Mouse (Mus musculus) stomach, postnatal 0 days (tissue): ENCODE results near the gene Ssbp4. TPM values are rescaled to one million over a fixed set of nuclear protein-coding genes. Genes with fewer than 3 reads are reported as not detected.
A peak's percentile ranks its signal among the peaks of the same experiment; 100 is the strongest.

Experiments used
- ATAC-seq: fragments of 200-750 bp; cut with Nextera tagmentation; 2 replicates; pipeline ENCODE4 v1.8.0; 2017; ENCODE audit not compliant: low FRiP score, low TSS enrichment
- DNase-seq: peaks from one replicate; pipeline ENCODE4 v3.0.0-alpha.2; 2016; ENCODE audit warnings: low spot score
- H3K27ac ChIP-seq: fragments of 300-500 bp; sonication (generic); replicated peaks from 2 replicates; pipeline ENCODE4 v1.5.1; 2014; ENCODE audit warnings: mild to moderate bottlenecking, control low read depth
- H3K27me3 ChIP-seq: fragments of 300-500 bp; sonication (generic); 2 replicates; pipeline ENCODE4 v1.6.1; 2014; ENCODE audit warnings: low read length; ENCODE audit not compliant: control insufficient read depth, insufficient read depth
- H3K36me3 ChIP-seq: fragments of 300-500 bp; sonication (generic); 2 replicates; pipeline ENCODE4 v1.6.1; 2014; ENCODE audit warnings: low read length, mixed read lengths; ENCODE audit not compliant: control insufficient read depth, insufficient read depth
- H3K4me1 ChIP-seq: fragments of 300-500 bp; sonication (generic); replicated peaks from 2 replicates; pipeline ENCODE4 v1.6.1; 2014; ENCODE audit warnings: antibody characterized with exemption; ENCODE audit not compliant: control insufficient read depth, insufficient read depth
- H3K4me2 ChIP-seq: fragments of 300-500 bp; sonication (generic); replicated peaks from 2 replicates; pipeline ENCODE4 v1.6.1; 2014; ENCODE audit warnings: low read depth, mild to moderate bottlenecking, control low read depth, moderate library complexity
- H3K4me3 ChIP-seq: fragments of 300-500 bp; sonication (generic); 2 replicates; pipeline ENCODE4 v1.5.1; 2014; ENCODE audit warnings: low read depth, low read length, control low read depth
- H3K9ac ChIP-seq: fragments of 300-500 bp; sonication (generic); 2 replicates; pipeline ENCODE4 v1.6.1; 2014; ENCODE audit warnings: mild to moderate bottlenecking, low read length, control low read depth, mixed read lengths
- H3K9me3 ChIP-seq: fragments of 300-500 bp; sonication (generic); 2 replicates; pipeline ENCODE4 v1.6.1; 2016; ENCODE audit warnings: low read length; ENCODE audit not compliant: control insufficient read depth
- CTCF ChIP-seq: IDR thresholded peaks from 2 replicates; pipeline ENCODE4 v1.5.1; 2016; ENCODE audit warnings: antibody characterized with exemption, low read depth, mild to moderate bottlenecking, moderate library complexity
- EP300 ChIP-seq: optimal IDR thresholded peaks from 2 replicates; pipeline ENCODE3; 2016; ENCODE audit warnings: antibody characterized with exemption
- WGBS: fragments of 180-500 bp; shearing (Covaris S2); extraction: QIAGEN DNeasy Blood & Tissue Kit; methylation state at CpG from one replicate; pipeline ENCODE4 v1.1.7; 2014; 5-methylcytosine and 5-hydroxymethylcytosine counted together
- polyA plus RNA-seq: library from polyadenylated mRNA; unstranded; fragments of >200 nt; fragmentation: Nextera tagmentation; extraction: Ambion mirVana; gene quantifications from 2 replicates; pipeline ENCODE4 v1.2.1, GENCODE M21; 2015

Ssbp4 gene
- polyA plus RNA-seq, result 66.7 and 83.8 TPM in 2 replicates

DNA sequence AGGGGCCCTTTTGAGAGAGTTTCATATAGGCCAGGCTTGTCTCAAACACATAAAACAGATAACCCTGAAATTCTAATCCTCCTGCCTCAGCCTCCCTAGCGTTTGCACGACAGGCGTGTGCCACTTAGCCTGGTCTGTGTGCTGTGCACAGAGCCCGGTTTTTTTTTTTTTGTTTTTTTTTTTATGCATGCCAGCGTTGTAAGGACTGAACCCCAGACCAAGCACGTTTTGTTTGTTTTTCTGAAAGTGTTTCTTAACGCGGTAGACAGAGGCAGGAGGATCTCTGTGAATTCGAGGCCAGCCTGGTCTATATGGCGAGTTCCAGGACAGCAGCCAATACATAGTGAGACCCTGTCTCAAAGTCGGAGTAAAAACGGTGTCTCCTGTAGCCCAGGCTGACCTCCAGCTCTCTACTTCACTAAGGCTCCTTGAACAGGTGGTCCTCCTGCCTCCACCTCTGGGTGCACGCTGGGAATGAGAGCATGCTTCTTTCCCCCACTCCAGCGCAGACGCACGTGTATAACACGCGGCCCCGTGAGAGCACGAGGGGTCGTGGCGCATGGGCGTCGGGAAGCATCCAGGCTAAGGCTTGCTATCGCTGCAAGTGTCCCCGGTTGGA lies at the start of gene Ssbp4:
Gene Ssbp4 (minus strand): TSS at position 124 of the 619 bp plus-strand sequence.
- Histone ChIP-seq H3K4me2 (peak within 1 kb of the TSS; percentile 94), H3K9ac (peak within 1 kb of the TSS; percentile 92), H3K9me3 (no peaks in the 10 kb centered on the region), H3K4me1 (peaks cover 3% of the 10 kb centered on the region), H3K27me3 (no peaks in the 10 kb centered on the region), H3K27ac (peak within 1 kb of the TSS; percentile 97), H3K4me3 (peak within 1 kb of the TSS; percentile 75), H3K36me3 (no peaks in the 10 kb centered on the region)
- ATAC-seq (no peak), DNase-seq (no peak)
- 3% methylated on average over 26 of the region's 26 CpGs for WGBS
- TF ChIP-seq EP300, result no peak
- no peak for TF ChIP-seq CTCF

DNA sequence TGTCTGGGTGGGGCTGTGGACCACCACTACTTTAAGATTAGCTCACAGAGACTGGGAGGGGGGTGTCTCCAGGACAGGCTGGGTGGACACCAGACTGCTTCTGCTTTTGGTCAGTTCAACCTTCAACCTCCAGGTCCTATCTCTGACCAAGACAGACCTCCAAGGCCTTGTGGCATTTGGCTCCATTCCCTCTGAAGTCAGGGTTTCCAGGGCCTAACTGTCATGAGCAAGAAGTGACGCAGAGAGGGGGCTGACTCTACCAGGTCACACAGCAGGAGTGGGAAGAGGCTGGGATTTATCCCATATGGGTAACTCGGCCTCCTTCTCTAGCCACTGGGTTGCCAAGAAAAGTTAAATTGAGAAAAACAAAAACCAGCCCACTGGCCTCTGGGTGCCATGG lies 49.1 kb upstream of the Ssbp4 start:
- 82% methylated on average over 2 of the region's 2 CpGs for WGBS
- Histone ChIP-seq H3K27me3 (no peaks in the 10 kb centered on the region), H3K9ac (no peak overlapping the region), H3K4me1 (peaks cover 8% of the 10 kb centered on the region; the same call in 1 of the 2 replicates), H3K27ac (0 out of 2 replicates have a peak overlapping the region, but pooled peaks have one; percentile 30), H3K36me3 (peaks cover 9% of the 10 kb centered on the region), H3K9me3 (no peaks in the 10 kb centered on the region), H3K4me2 (0 out of 2 replicates have a peak overlapping the region, but pooled peaks have one; percentile 8), H3K4me3 (no peak overlapping the region)
- no peak for DNase-seq
- ATAC-seq, result no peak
- TF ChIP-seq EP300, result no peak
- no peak for TF ChIP-seq CTCF

DNA sequence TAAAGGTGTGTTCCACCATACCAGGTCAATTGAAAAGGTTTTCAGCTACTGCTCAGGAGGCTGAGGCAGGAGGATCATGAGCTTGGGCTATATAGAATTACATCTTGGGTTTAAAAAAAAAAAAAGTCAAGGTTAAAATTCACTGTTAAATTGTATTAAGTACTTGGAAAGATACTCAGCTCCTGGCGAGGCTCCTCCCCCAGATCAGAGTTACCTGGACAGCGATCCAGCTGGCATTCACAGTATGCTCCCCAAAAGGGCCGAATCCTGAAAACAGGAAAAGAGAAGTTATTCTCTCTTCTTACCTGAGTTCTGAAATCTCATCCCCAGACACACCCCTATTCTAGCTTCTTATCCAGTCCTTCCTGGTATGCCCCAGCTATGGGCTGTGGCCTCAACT lies 48.5 kb upstream of the Ssbp4 start:
- Histone ChIP-seq H3K9me3 (no peaks in the 10 kb centered on the region), H3K4me2 (no peak overlapping the region), H3K4me3 (no peak overlapping the region), H3K9ac (no peak overlapping the region), H3K27ac (no peak overlapping the region), H3K27me3 (no peaks in the 10 kb centered on the region), H3K36me3 (peaks cover 9% of the 10 kb centered on the region), H3K4me1 (peaks cover 8% of the 10 kb centered on the region; the same call in 1 of the 2 replicates)
- TF ChIP-seq EP300, result no peak
- no peak for TF ChIP-seq CTCF
- 92% methylated on average over 3 of the region's 3 CpGs for WGBS
- ATAC-seq, result no peak
- no peak for DNase-seq

DNA sequence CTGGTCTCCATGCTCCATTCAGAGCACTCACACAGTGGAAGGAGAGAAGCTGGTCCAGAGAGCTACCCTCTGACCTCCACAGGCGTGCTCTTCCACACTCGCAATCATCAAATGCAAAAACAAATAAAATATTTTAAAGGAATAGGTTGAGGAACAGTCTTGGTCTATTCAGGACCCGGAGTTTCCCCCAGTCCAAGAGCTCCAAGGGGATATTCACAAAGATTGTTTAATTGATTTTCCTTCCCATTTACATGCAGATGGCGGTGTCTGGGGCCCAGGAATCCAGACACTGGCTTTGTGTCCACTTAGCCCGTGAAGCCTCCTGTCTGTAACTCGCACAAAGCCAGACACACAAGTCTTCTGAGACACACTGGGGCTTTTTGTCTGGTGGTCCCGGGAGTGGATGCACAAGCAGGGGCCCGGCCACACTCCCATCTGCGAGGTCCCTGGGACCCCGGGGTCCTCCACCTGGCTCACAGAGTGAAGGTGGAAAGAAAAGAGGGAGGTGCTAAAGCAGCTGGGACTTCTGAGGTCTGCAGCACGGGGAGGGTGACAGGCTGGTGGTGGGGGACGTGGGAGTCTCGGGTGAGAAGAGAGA lies 47.6 kb upstream of the Ssbp4 start:
- DNase-seq (no peak), ATAC-seq (no peak)
- TF ChIP-seq CTCF, result no peak
- no peak for TF ChIP-seq EP300
- peaks cover 10% of the 10 kb centered on the region for H3K36me3 ChIP-seq
- H3K9me3 ChIP-seq, result no peaks in the 10 kb centered on the region
- no peak overlapping the region for H3K27ac ChIP-seq
- no peak overlapping the region for H3K9ac ChIP-seq
- no peak overlapping the region for H3K4me3 ChIP-seq
- 73% methylated on average over 13 of the region's 13 CpGs for WGBS
- no peak overlapping the region for H3K4me2 ChIP-seq
- H3K4me1 ChIP-seq, result peaks cover 8% of the 10 kb centered on the region; the same call in 1 of the 2 replicates
- no peaks in the 10 kb centered on the region for H3K27me3 ChIP-seq

DNA sequence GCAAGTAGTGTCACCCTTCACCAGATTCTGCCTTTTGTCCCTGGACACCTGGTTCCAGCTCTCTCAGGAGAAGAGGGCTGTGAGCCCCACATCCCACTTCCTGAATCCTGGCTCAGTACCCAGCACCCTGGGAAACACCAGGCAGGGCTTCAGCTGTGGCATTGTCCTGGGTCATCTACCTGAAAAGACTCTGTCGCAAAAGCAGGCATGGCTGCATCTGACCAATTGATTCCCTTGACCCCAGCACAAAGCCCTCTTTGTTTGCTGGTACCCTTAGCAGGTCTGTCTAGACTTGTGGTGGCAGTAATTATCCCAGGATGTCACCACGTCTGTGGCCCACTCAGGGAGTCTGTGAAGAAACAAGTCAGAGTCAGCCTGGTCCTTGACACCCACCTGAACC lies 46.8 kb upstream of the Ssbp4 start:
- Histone ChIP-seq H3K36me3 (peaks cover 11% of the 10 kb centered on the region), H3K9me3 (no peaks in the 10 kb centered on the region), H3K27me3 (no peaks in the 10 kb centered on the region), H3K4me3 (no peak overlapping the region), H3K4me2 (no peak overlapping the region), H3K4me1 (peaks cover 8% of the 10 kb centered on the region; the same call in 1 of the 2 replicates), H3K9ac (no peak overlapping the region), H3K27ac (no peak overlapping the region)
- ATAC-seq (no peak), DNase-seq (no peak)
- no peak for TF ChIP-seq CTCF
- TF ChIP-seq EP300, result no peak
- WGBS, result 67% methylated on average over 2 of the region's 2 CpGs

DNA sequence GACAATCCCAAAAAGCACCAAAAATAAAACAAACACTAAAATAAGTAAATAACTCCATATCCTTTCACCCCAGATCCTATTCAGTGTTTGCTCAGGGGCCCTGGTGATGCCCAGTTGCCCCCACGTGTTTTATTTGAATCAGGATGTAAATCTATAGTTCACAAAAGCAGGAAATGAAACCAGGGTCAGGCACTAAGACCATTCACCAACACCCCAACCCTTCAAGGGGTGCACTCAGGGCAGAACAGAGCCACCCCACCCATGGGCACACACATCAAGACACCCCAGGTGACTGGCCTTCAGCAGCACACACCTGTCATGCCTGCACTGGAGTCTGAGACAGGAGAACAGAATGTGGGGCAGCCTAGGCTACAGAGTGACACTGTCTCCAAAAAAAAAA lies 45.4 kb upstream of the Ssbp4 start:
- DNase-seq (no peak), ATAC-seq (no peak)
- Histone ChIP-seq H3K36me3 (peaks cover 14% of the 10 kb centered on the region), H3K9ac (no peak overlapping the region), H3K27me3 (no peaks in the 10 kb centered on the region), H3K9me3 (no peaks in the 10 kb centered on the region), H3K4me3 (no peak overlapping the region), H3K4me1 (peaks cover 6% of the 10 kb centered on the region), H3K4me2 (no peak overlapping the region), H3K27ac (no peak overlapping the region)
- 56% methylated on average over 1 of the region's 1 CpGs for WGBS
- TF ChIP-seq EP300 (no peak), CTCF (no peak)
